Mouse (Mus musculus): ENCODE measurements around the gene Fam19a3.

The Fam19a3 gene

DNA sequence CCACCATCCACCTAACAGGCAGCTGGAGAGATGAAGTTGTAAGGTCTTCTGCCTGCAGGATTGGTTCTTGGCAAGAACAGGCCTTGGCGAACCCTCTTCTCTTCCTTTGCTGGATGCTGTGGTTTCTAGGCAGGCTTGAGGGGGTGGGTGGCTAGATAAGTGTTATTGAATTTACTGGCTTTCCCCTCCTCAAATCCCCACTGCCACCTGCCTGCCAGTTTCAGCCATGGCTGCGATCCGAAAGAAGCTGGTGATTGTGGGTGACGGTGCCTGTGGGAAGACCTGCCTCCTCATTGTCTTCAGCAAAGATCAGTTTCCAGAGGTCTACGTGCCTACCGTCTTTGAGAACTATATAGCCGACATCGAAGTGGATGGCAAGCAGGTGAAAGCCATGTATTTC, 10.0 kb upstream of the Fam19a3 start:
- DNase-seq = no peak

DNA sequence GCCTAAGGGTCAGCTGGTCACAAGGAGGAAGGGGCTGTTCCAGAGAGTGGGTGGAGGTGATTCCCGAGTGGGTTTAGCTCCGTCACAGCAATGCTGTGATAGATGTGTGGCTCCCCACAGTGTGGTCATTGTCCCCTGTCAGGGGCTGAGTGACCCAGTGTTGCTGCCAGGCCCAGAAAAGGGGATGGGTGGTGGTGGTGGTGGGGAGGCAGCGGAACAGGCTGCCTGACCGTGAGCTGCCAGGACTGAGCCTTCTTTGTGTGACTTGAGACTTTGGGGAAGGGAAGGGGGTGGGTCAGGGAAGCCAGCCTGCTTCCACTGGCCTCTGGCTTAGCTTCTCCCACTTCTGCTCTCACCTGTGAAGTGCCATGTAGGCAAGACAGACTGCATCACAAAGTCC, 9.4 kb upstream of the Fam19a3 start:
- DNase-seq = no peak

DNA sequence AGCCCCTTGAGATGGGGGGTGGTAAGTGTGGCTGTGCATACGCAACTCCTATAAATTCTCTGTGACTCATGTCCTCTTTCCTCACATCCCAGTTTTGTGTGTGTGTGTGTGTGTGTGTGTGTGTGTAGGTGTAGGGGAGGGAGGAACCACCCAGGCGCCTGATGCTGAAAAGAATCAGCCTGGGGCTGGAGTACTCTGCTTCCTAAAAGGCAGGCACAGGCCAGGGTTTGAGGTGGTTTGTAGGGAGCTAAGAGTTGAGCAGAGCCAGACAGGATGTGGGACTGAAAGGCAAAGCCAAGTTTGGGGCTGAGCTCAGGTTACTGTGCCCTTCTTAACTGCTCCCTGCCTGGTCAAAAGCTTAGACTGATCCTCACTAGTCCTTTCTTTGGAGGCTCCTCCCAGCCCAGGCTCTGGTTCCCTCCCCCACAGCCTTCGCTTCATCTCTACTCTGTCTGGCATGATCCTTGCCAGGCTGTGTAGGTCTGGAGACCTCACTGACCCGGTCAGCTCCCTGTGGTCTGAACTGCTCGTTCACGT, 8.8 kb upstream of the Fam19a3 start:
- peak; percentile 65 for DNase-seq

DNA sequence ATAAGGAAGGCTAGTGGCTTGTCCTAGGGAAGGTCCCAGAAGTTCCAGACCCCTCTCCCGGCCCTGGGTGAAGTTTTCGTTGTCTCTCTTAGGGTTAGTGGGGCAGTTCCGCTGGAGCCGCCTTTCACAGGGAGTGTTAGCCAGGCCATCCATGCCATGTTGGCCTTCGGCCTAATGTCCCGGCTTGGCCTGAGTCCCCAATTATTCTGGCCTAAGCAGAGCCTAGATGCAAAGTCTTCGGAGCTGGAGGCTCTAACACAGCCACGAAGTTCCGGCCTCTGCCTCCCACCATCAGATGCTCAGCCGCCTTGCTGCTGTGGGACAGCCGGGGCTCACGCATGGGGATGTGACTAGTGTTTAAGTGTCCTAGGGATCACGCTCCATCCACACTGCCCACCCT, 8.2 kb upstream of the Fam19a3 start:
- DNase-seq = peak; percentile 72

DNA sequence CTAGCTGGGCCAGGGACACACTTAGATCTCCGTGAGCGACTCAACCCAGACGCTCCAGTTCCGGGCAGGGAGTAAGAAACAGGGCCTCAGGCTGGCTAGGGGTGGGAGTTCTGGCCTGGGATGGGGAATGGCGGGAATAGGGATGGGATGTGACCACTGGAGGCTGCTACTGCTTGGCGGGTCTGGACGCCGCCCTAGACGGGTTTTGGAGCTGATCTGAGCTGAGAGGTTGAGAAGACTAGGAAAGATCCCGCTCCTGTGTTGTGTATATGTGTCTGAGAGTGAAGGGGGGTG, 7.6 kb upstream of the Fam19a3 start:
- DNase-seq = no peak

DNA sequence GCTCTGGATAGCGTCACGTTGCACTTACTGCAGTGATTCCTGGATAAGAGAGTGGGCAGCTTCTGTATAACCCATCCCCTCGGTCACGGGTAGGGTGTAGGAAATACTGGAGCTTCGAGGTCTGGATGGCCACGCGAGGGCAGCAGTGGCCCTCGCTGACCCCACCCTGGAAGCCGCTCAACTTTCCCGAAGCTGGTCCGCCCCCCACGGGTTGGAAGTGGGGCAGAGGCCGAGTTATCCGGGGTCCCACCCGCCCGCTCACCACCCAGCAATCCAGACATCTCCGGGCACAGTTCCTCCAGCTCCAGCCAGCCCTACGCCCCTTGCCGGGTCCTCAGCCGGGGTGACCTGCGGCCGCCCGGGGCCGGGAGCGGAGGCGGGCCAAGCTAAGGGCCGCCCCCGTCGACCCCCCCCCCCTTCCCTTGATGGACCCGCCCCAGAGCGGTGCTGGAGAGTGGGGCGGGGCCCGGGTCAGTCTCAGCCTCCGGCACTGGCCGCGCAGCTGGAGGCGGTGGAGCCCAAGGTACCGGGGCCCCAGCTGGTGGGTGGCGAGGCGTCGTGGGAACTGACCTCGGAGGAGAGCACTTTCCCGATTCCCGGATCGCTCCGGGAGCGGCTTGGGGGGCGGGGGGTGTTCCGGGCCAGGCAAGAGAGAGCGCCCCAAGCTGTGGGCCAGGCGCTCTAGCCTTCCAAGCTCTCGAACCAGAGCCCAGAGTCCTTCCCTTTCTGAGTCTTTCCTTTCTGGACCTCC, 7.1 kb upstream of the Fam19a3 start:
- DNase-seq = peak; percentile 81

DNA sequence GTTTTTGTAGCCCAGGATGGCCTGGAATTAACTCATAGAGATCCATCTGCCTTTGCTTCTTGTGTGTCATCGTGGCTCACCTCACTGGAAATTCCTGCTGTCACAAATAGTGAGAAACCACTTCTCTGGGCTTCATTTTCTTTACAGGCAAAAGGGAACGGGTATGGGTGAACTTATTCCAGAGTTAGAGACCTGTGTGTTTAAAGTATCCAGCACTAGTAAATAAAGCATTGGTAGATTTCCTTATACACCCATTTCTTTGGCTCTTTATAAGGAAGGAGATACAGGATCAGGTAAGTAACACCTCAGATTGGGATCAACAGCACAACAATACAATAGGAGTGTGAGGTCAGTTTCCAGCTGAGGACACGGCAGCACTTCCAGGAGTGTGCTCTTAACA, 6.4 kb upstream of the Fam19a3 start, which contains the start of gene Rhoc:
Gene Rhoc, plus strand, starts transcription at position 301 of the 400 bp plus-strand sequence.
- DNase-seq = no peak

DNA sequence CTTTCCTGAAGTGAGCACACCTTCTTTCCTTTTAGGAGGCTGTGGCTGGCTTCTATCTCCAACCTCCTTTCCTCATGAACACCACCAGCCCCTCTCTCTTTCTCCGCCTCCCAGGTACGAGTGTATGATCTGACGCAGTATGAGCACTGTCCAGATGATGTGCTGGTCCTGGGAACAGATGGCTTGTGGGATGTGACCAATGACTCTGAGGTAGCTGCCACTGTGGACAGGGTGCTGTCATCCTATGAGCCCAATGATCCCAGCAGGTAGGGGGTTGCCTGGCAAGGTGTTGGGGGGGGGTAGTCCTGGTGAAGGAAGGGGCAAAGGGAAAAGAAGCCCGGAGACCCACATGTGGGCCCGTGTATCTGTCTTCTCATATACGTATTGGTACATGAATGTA, 3.6 kb upstream of the Fam19a3 start:
- no peak for DNase-seq

DNA sequence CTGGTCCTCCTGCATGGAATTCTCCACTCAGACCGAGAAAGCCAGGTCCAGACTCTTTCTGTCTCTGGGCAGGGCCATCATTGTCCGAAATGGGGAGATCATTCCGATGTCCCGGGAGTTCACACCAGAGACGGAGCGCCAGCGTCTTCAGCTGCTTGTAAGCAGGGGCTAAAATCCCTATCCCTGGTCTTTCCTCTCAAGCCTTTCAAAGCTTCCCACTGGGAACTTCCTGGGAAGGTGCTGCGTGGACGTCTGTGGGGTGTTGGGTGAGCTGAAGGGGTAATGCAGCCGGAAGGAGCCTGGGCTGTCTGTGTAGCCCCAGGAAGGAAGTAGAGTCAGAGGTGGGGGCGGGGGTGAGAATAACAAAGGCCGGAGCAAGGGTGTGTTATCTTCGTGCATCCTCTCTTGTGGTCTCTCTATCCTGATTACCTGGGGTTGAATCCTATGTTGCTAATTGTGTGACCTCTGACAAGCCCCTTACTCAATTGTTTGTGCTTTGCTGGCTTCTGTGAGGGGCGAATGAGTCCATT, 2.4 kb upstream of the Fam19a3 start:
- DNase-seq = no peak

DNA sequence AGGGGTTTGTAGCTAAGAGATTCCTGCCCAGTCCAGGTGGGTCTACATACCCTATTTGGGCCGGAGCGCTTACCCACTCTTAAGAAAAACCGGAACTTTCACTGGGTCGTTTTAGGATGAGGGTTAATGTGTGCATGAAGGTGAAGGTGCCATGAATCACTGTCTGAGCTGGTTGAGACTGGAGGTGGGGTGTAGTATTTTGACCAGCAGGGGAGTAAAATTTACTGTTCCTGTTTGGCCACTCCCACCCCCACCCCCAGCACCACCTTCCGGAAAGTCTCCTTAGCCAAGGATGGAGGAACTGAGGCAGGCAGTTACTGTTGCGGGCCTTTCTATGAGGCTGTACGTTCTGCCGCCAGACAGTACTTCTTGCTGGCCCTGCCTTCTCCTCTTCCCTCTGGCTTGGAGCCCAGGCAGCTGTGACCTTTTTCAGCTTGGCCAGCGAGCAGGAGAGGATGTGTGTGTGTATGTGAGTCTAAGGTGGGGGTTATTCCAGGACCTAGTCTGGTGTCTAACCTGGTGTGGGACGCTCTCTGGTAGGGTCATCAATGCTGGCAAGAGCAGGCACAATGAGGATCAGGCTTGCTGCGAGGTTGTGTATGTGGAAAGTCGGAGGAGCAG, 531 bp upstream of the Fam19a3 start:
- DNase-seq = peak; percentile 65

DNA sequence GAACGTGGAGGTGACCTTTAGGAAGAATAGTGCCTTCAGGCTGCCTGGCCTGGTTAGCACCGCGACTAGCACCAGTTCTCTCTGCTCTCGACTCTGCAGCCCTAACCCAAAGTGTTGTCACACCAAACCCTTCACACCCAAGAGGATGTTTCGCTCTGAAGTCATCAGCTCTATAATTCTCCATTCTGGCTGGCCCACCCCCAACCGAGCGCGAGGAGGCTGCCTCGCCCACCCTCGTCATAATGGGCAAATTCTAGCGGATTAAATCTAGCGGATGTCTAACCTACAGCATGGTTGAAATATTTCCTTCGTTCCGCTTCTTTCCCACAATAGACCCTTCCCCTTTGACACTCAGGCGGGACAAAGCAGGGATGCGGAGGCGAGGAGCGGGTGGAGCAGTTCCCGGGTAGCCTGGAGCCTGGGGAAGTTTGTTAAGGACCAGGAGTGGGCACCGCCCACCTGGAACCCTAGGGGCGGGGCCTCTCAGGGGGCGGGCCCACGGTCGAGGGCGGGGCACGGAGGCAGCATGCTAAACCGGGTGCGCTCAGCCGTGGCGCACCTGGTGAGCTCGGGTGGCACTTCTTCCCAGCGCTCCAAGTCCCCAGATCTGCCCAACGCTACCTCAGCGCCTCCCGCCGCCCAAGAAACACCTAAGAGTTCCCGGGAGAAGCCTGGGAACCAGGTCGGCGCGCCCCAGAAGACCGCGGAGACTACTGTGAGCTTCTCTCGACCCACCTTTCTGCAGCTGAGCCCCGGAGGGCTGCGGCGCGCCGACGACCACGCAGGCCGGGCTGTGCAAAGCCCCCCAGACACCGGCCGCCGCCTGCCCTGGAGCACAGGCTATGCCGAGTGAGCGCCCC, 849 bp downstream of the Fam19a3 start, which contains the start of gene Ppm1j:
Gene Ppm1j, plus strand, starts transcription at position 496 of the 860 bp plus-strand sequence.
- peak; percentile 79 for DNase-seq

DNA sequence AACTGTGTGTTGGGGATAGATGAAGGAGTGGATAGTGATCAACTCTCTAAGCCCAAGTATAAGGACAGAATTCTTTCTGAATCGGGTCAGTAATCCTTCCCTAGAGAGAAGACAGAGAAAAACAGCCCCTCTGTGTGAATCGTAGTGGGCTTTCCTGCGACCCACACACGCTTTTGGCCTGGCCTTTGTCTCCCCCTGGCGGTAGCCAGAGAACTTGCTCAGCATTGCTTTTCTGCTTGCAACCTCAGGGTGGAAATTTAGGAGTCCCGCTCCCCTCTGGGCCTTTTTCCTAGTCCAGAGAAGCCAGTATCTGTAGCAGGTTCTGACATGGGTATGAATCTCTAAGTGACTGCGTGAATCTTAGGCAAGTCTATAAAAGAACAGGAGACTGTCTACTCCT, 1.7 kb downstream of the Fam19a3 start:
- no peak for DNase-seq

DNA sequence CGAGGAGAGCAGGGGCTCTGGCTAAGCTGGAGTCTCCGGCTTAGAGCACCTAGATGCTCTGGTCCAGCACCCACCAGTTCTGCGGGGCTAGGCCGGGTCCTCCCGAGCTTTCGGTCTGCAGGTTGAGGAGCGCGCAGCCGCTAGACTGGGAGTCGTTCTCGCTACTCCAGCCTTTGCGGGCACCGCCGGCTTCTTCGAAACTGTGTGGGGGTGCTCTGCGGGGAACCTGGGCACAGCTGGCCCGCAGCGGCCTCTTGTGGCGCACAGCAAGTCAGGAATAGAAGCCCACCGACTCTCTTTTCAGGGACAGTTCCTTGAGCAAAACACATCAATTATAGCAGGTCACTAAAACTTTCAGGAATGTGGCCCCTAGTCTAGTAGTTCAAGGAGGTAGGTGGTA, 4.3 kb downstream of the Fam19a3 start:
- no peak for DNase-seq

DNA sequence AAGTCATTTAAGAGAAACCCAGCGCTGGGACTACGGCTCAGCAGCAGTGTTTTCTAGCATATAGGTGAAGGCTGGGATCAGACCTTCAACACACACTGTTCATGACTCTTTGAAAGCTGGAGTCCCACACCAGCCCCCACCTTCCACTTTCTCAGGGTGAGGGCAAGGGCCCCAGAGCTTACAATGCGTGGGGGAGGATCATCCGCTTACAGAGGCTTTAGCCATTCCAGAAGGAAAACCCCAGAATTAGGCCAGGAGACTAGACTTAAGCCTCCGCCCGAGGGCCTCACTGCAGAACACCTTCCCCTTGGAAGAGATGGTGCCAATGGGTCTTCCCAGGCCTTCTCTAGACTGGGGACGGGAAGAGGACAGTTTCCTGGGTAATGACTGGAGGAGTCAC, 8.3 kb downstream of the Fam19a3 start:
- DNase-seq = no peak

DNA sequence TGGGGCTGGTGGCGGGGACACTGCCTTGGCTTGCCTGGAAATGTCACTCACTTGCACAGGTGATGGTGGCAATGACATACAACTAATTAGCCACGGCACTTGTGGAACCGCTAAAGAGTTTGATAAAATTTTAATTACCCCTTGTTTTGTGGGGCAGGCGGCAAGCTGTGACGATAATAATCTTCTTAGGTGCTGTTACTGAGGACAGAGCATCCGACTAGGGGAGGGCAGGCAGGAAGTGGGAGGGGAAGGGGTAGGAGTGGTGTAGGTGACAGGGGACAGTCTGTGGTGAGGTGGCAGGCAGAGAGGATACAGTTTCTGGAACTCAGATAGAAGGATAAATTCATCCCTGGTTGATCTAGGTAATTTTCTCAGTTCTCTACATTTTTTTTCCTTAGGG, 10.2 kb downstream of the Fam19a3 start:
- no peak for DNase-seq

DNA sequence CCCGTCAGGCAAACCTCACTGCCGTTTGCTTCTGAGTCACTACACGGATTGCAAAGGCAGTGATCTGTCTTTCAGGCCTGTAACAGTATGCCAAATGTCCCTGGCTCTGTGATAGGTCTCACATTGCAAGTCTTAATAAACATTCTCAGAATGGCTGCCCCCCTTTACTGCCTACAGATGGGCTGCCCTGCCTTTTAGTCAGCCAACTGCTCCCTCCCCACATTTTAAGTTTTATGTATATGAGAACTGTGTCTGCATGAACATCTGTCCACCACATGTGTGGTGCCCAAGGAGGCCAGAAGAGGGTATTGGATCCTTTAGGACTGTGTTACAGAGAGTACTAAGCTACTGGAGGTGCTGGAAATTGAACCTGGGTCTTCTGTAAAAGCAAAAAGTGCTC, 10.7 kb downstream of the Fam19a3 start:
- no peak for DNase-seq

DNA sequence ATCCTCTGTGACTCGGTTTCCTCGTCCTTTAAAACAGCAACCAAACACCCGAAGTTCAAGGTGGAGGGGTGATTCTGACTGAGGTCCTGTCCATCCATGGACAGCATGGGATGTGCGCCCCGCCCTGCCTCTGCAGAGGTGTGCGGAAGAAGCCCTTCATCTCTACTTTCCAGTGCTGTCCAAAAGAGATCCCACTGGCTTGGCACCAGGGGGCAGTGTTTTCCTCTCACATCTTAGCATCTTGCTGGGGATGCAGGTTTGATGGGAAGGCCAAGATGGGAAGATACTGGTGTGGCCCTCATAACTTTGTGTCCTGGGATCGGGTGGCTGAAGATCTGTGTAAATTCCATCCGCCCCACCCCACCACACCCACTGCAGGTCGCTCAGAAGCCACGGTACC, 11.6 kb downstream of the Fam19a3 start:
- no peak for DNase-seq

DNA sequence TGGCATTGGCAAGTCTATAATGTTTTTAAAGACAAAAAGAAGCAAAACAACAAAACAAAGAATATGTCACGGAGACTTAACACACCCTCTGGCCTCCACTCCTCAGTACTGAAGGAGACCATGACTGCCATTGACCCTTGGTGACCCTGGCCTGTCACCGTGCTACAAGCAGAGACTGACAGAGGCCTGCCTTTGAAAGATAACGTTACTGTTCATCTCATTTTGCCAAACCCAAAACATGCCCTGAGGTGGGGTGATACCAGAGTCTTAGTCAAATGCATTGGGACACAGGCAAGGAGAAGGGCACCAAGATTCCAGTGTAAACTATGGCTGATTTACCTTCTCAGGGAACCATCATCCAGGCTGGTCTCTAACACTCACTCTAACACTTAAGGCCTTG, 12.5 kb downstream of the Fam19a3 start:
- no peak for DNase-seq

DNA sequence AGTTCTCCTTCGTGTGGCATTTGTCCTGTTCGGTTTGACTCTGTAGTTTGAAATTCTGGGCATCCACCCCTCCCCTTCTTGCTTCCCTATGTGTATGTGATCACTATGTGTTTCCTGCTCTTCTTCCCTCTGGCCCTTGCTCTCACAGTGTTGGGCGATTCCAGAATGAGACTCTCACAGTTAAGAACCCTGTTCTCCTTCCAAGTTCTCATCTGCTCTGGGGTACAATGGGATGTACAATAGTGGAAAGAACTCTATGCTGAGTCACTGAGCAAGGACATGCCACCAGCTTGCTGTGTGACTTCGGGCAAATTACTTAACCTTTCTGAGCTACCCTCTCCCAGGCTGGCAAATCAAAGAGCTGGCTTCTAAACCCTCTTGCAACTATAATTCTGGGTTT, 13.9 kb downstream of the Fam19a3 start:
- no peak for DNase-seq

DNA sequence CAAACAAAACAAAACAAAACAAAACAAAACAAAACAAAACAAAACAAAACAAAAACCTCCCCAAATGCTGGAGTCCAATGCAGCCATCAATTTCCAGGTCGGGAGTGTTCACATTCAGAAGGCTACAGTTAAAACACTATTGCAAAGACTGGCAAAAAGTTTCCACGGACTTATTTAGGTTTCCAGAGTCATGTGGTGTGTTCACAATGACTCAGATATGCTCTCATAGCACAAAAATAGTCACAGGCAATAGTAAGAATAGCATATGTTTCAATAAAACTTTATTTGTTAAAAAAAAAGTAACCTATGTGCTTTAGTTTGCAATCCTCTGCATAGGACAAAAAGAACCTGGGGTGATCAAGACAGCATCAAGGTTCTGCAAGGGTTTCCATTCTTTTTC, 14.5 kb downstream of the Fam19a3 start:
- no peak for DNase-seq

DNA sequence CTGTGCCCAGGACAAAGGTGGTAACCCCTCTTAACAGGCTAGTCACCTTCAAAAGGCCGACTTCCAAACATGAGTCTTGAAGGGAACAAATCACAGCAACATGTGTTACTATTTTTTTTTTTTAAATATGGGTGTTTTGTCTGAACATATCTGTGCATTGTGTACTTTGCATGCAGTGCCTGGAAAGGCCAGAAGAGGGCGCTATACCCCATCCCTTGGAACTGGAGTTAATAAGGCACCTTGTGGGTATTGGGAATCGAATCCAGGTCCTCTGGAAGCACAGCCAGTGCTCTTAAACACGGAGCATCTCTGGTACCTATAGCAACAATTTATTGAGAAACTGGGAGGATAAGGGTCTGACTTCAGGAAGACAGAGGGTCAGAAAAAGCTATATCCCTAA, 16.6 kb downstream of the Fam19a3 start:
- no peak for DNase-seq

DNA sequence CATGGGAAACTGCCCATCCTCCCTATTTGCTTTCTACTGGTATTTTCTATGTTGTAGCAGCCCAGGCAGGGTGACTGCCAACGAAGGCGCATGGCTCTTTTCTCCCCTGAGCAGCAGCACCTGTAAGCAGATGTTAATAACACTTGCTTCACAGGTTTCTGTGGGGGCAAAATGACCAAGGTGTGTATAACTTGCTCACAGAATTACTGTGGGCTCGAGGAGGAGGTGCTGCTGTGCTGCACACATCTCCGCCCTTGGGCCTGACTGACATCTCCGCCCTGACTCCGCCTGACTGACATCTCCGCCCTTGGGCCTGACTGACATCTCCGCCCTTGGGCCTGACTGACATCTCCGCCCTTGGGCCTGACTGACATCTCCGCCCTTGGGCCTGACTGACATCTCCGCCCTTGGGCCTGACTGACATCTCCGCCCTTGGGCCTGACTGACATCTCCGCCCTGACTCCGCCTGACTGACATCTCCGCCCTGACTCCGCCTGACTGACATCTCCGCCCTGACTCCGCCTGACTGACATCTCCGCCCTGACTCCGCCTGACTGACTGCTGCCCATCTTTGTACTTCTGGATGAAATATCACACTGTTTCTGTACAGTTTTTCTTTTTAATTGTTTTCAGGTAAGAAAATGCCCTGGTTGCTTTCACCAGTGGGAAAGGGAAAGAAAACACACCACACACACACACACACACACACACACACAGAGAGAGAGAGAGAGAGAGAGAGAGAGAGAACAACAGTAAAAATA, 19.4 kb downstream of the Fam19a3 start:
- DNase-seq = peak; percentile 31

DNA sequence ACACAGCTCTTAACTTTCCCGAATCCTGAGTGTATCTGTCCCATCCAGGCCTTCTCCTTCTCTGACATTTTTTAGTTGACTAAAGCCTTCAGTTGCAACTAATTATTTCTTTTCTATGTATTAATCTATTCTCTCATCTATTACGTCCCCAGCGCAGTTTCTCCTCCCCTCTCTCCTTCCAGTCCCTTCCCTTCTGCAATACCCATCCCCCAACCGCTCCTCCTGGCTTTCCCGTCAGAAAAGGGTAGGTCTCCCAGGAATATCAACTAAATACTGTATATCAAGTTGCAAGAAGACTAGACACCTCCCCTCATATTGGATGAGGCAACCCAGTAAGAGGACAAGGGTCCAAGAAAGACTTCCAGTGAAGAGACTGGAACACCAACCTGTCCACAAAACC, 22.8 kb downstream of the Fam19a3 start:
- no peak for DNase-seq

Data from kidney, adult 11 months (tissue).